Mouse (Mus musculus): ENCODE results near the gene Nt5c2. TPM values are rescaled to one million over a fixed set of nuclear protein-coding genes. Genes with fewer than 3 reads are reported as not detected.

The Nt5c2 gene
- total and polyA plus RNA-seq, 3 experiments, result 16.7 to 63.9 (median 58.2) TPM

- H3K4me3 ChIP-seq, result no peak overlapping the region
- H3K79me2 ChIP-seq (replicated peaks; ENCODE audit: control insufficient read depth, insufficient read depth, low read length), result no peaks in the 10 kb centered on the region
- peaks cover 2% of the 10 kb centered on the region; the same call in 1 of the 2 replicates for H3K4me1 ChIP-seq (ENCODE audit: control insufficient read depth, insufficient read depth, low read length)
- H3K9ac ChIP-seq (ENCODE audit: low read depth, low read length), result no peak overlapping the region
- TF ChIP-seq EP300 (IDR thresholded peaks at IDR 0.05; ENCODE audit: insufficient read depth, low read depth, low read length) (no peak), POLR2A (IDR thresholded peaks at IDR 0.05; ENCODE audit: insufficient read depth, low read depth, low read length) (no peak), CTCF (IDR thresholded peaks at IDR 0.05) (no peak)
- no peak for DNase-seq
- H3K27me3 ChIP-seq (ENCODE audit: control insufficient read depth, insufficient read depth, low read length), result no peaks in the 10 kb centered on the region
- 56% methylated on average over 4 of the region's 4 CpGs for WGBS
- H3K27ac ChIP-seq, result no peak overlapping the region
- intact Hi-C loops (cut with DNase I), result no loop called here
- no peaks in the 10 kb centered on the region for H3K36me3 ChIP-seq (ENCODE audit: control insufficient read depth, insufficient read depth, low read length)
Measured at GRCm38 (mm10) chr19:46835339-46835738, 179.6 kb downstream of the Nt5c2 start.

GRCm38 (mm10) chr19:46834301-46834700 is 180.7 kb downstream of the Nt5c2 start:
- TF ChIP-seq POLR2A (IDR thresholded peaks at IDR 0.05; ENCODE audit: insufficient read depth, low read depth, low read length) (no peak), EP300 (IDR thresholded peaks at IDR 0.05; ENCODE audit: insufficient read depth, low read depth, low read length) (no peak), CTCF (IDR thresholded peaks at IDR 0.05) (no peak)
- Histone ChIP-seq H3K9ac (ENCODE audit: low read depth, low read length) (no peak overlapping the region), H3K79me2 (replicated peaks; ENCODE audit: control insufficient read depth, insufficient read depth, low read length) (no peaks in the 10 kb centered on the region), H3K27me3 (ENCODE audit: control insufficient read depth, insufficient read depth, low read length) (no peaks in the 10 kb centered on the region), H3K36me3 (ENCODE audit: control insufficient read depth, insufficient read depth, low read length) (no peaks in the 10 kb centered on the region), H3K27ac (no peak overlapping the region), H3K4me3 (no peak overlapping the region), H3K4me1 (ENCODE audit: control insufficient read depth, insufficient read depth, low read length) (peaks cover 2% of the 10 kb centered on the region; the same call in 1 of the 2 replicates)
- DNase-seq, result no peak
- WGBS, result 75% methylated on average over 5 of the region's 5 CpGs
- intact Hi-C loops (cut with DNase I), result no loop called here

Other genes starting within 250 kb of the Nt5c2 start
- gene Ina, start 455 bp downstream of the Nt5c2 start, total RNA-seq (2021), result under 1 TPM in 1 of 2 experiments, not detected in 1; 0.11 TPM
- gene Ina, start 455 bp downstream of the Nt5c2 start, polyA plus RNA-seq (2012; rRNA removed), result 0.04 and 0.09 TPM in 2 replicates
- gene Pcgf6, start 35.8 kb upstream of the Nt5c2 start, total RNA-seq (2021), result 1 to 10 TPM; 2.7 to 3.2 TPM
- gene Pcgf6, start 35.8 kb upstream of the Nt5c2 start, polyA plus RNA-seq (2012; rRNA removed), result 2.5 and 3.5 TPM in 2 replicates
- 1 to 10 TPM; 2.7 to 2.9 TPM for gene Taf5, start 52.6 kb upstream of the Nt5c2 start, total RNA-seq (2021)
- 1.5 and 2.2 TPM in 2 replicates for gene Taf5, start 52.6 kb upstream of the Nt5c2 start, polyA plus RNA-seq (2012; rRNA removed)
- gene Usmg5, start 75.5 kb upstream of the Nt5c2 start, total RNA-seq (2021), result 1,000 to 10,000 TPM; 2,026 to 2,490 TPM
- gene Usmg5, start 75.5 kb upstream of the Nt5c2 start, polyA plus RNA-seq (2012; rRNA removed), result 762 and 1,154 TPM in 2 replicates
- 10 to 100 TPM; 11.8 to 12.4 TPM for gene Pdcd11, start 75.6 kb upstream of the Nt5c2 start, total RNA-seq (2021)
- gene Pdcd11, start 75.6 kb upstream of the Nt5c2 start, polyA plus RNA-seq (2012; rRNA removed), result 5.5 and 7.7 TPM in 2 replicates
- 1 to 10 TPM; 3.7 to 4.5 TPM for gene Calhm2, start 123.1 kb upstream of the Nt5c2 start, total RNA-seq (2021)
- gene Calhm2, start 123.1 kb upstream of the Nt5c2 start, polyA plus RNA-seq (2012; rRNA removed), result 7.1 and 7.5 TPM in 2 replicates
- not detected for gene Calhm1, start 129.1 kb upstream of the Nt5c2 start, total RNA-seq (2021)
- not detected in 2 replicates for gene Calhm1, start 129.1 kb upstream of the Nt5c2 start, polyA plus RNA-seq (2012; rRNA removed)
- gene Calhm3, start 142.6 kb upstream of the Nt5c2 start, total RNA-seq (2021), result not detected
- not detected in 2 replicates for gene Calhm3, start 142.6 kb upstream of the Nt5c2 start, polyA plus RNA-seq (2012; rRNA removed)
- 1 to 10 TPM; 1.5 to 1.7 TPM for gene Neurl1a, start 163.7 kb upstream of the Nt5c2 start, total RNA-seq (2021)
- 1.1 and 2.5 TPM in 2 replicates for gene Neurl1a, start 163.7 kb upstream of the Nt5c2 start, polyA plus RNA-seq (2012; rRNA removed)